ENCODE assay signal across 15 mouse cellular contexts in the genomic region with DNA sequence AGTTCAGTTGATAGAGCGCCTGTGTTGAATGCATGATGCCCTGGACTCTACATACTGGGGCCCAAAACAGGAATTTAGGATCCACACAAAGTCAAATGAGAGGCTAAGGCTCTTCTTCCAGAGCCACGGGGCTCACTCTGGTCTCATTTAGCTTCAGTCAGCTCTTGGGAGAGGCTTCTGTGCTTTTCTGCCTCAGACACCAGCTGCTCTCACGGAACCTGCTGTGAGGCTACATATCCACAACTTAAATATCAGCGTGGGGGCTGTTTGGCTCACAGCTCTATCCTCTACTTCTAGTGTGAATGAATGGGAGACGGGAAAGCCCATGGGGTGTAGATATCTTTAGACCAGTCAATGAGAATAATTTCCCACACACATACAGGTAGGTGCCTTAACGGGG.
DNase-seq lines count a peak whose midpoint lies in the region; TF ChIP-seq lines count a peak whose summit lies in the region.
"Had no signal": no experiment of that assay in that cellular context is flagged by ENCODE, and none has a peak within 500 bp of the region (broad histone marks: within the 10 kb centered on the region; RNA-seq: fewer than 3 reads in every experiment).

No protein-coding gene starts in this region.

- H3K4me3 ChIP-seq in left cerebral cortex, adult 2 months = no peak overlapping the region
- H3K4me3 ChIP-seq: embryonic facial prominence, embryonic 15.5 days; hindbrain, embryonic 12.5 days; layer of hippocampus, adult 2 months; midbrain, embryonic 10.5 days; myocyte had no signal

- no peak for TF ChIP-seq CTCF in left cerebral cortex, adult 2 months (IDR thresholded peaks at IDR 0.05)

- no peak overlapping the region for H3K27ac ChIP-seq in left cerebral cortex, adult 2 months
- H3K27ac ChIP-seq: embryonic facial prominence, embryonic 15.5 days; hindbrain, embryonic 12.5 days; layer of hippocampus, adult 2 months; midbrain, embryonic 10.5 days had no signal

- intact Hi-C loops in left cerebral cortex, adult 2 months (cut with DNase I) = no loop called here

- DNase-seq in cerebellum, adult 18-20 months = peak; percentile 19 to 22
- no peak for DNase-seq in cerebellum, adult 11 months
- DNase-seq in layer of hippocampus, adult 18-20 months (ENCODE audit: low spot score in 2 of 2) = peak; percentile 37 to 42
- DNase-seq in layer of hippocampus, postnatal 14 days (ENCODE audit: low spot score in 2 of 2) = no peak
- peak; percentile 28 to 29 for DNase-seq in left cerebral cortex, adult 2 months (ENCODE audit: extremely low spot score in 1 of 2, low spot score in 2 of 2)
- DNase-seq in right cerebral cortex, postnatal 36 days (ENCODE audit: low spot score in 2 of 2) = peak; percentile 50 to 65
- DNase-seq in MN1 (ENCODE audit: low spot score) = no peak
- no peak for DNase-seq in thymus, postnatal 25 days
- DNase-seq: kidney, adult 2 months; thymus, adult 18-20 months had no signal

Comparison
In these comparisons a context has a peak if more than half of its experiments do, and no peak if none do; other contexts are left out.
1. DNase-seq: peak in cerebellum, adult 18-20 months (2 of 2), layer of hippocampus, adult 18-20 months (2 of 2), left cerebral cortex, adult 2 months (2 of 2) and right cerebral cortex, postnatal 36 days (2 of 2); none in cerebellum, adult 11 months (single experiment), layer of hippocampus, postnatal 14 days (0 of 2), MN1 (single experiment) and thymus, postnatal 25 days (single experiment).